Mouse (Mus musculus): ENCODE results near the gene St3gal3. TPM values are rescaled to one million over a fixed set of nuclear protein-coding genes. Genes with fewer than 3 reads are reported as not detected.

Gene St3gal3
- polyA plus RNA-seq, 1 experiment from 2014 or later, result 2.5 TPM

- Histone ChIP-seq H3K4me3 (ENCODE audit: low read depth, low read length) (no peak overlapping the region), H3K4me2 (ENCODE audit: low read depth, low read length) (no peak overlapping the region), H3K27ac (ENCODE audit: low read length) (no peak overlapping the region), H3K4me1 (ENCODE audit: control insufficient read depth, low read depth, low read length) (peaks cover 3% of the 10 kb centered on the region; the same call in 1 of the 2 replicates), H3K36me3 (ENCODE audit: control insufficient read depth, insufficient read depth) (no peaks in the 10 kb centered on the region), H3K9ac (ENCODE audit: low read depth, low read length) (no peak overlapping the region), H3K27me3 (ENCODE audit: control insufficient read depth, insufficient read depth, low read depth, low read length) (no peaks in the 10 kb centered on the region), H3K9me3 (replicated peaks; ENCODE audit: control insufficient read depth, low read length) (no peaks in the 10 kb centered on the region)
- 57% methylated on average over 8 of the region's 8 CpGs for WGBS (ENCODE audit: insufficient replicate concordance)
- no peak for ATAC-seq (ENCODE audit: low read depth)
Observed at GRCm38 (mm10) chr4:118043331-118044002, 91.2 kb downstream of the St3gal3 start.

- Histone ChIP-seq H3K27ac (ENCODE audit: low read length) (no peak overlapping the region), H3K4me1 (ENCODE audit: control insufficient read depth, low read depth, low read length) (peaks cover 3% of the 10 kb centered on the region; the same call in 1 of the 2 replicates), H3K9me3 (replicated peaks; ENCODE audit: control insufficient read depth, low read length) (no peaks in the 10 kb centered on the region), H3K9ac (ENCODE audit: low read depth, low read length) (no peak overlapping the region), H3K36me3 (ENCODE audit: control insufficient read depth, insufficient read depth) (no peaks in the 10 kb centered on the region), H3K4me2 (ENCODE audit: low read depth, low read length) (no peak overlapping the region), H3K4me3 (ENCODE audit: low read depth, low read length) (no peak overlapping the region), H3K27me3 (ENCODE audit: control insufficient read depth, insufficient read depth, low read depth, low read length) (no peaks in the 10 kb centered on the region)
- no peak for ATAC-seq (ENCODE audit: low read depth)
- whole genome bisulfite sequencing (ENCODE audit: insufficient replicate concordance), result 62% methylated on average over 7 of the region's 7 CpGs
Observed at GRCm38 (mm10) chr4:118042671-118043320, 91.9 kb downstream of the St3gal3 start.

- WGBS (ENCODE audit: insufficient replicate concordance), result 71% methylated on average over 9 of the region's 9 CpGs
- no peaks in the 10 kb centered on the region for H3K9me3 ChIP-seq (replicated peaks; ENCODE audit: control insufficient read depth, low read length)
- no peaks in the 10 kb centered on the region for H3K27me3 ChIP-seq (ENCODE audit: control insufficient read depth, insufficient read depth, low read depth, low read length)
- H3K4me3 ChIP-seq (ENCODE audit: low read depth, low read length), result no peak overlapping the region
- no peaks in the 10 kb centered on the region for H3K36me3 ChIP-seq (ENCODE audit: control insufficient read depth, insufficient read depth)
- no peak for ATAC-seq (ENCODE audit: low read depth)
- peaks cover 3% of the 10 kb centered on the region; the same call in 1 of the 2 replicates for H3K4me1 ChIP-seq (ENCODE audit: control insufficient read depth, low read depth, low read length)
- H3K9ac ChIP-seq (ENCODE audit: low read depth, low read length), result no peak overlapping the region
- no peak overlapping the region for H3K4me2 ChIP-seq (ENCODE audit: low read depth, low read length)
- no peak overlapping the region for H3K27ac ChIP-seq (ENCODE audit: low read length)
Observed at GRCm38 (mm10) chr4:118041145-118041544, 93.6 kb downstream of the St3gal3 start.

- Histone ChIP-seq H3K4me3 (ENCODE audit: low read depth, low read length) (no peak overlapping the region), H3K4me1 (ENCODE audit: control insufficient read depth, low read depth, low read length) (peaks cover 3% of the 10 kb centered on the region; the same call in 1 of the 2 replicates), H3K36me3 (ENCODE audit: control insufficient read depth, insufficient read depth) (no peaks in the 10 kb centered on the region), H3K9me3 (replicated peaks; ENCODE audit: control insufficient read depth, low read length) (no peaks in the 10 kb centered on the region), H3K4me2 (ENCODE audit: low read depth, low read length) (no peak overlapping the region), H3K27me3 (ENCODE audit: control insufficient read depth, insufficient read depth, low read depth, low read length) (no peaks in the 10 kb centered on the region), H3K27ac (ENCODE audit: low read length) (no peak overlapping the region), H3K9ac (ENCODE audit: low read depth, low read length) (no peak overlapping the region)
- 65% methylated on average over 4 of the region's 4 CpGs for WGBS (ENCODE audit: insufficient replicate concordance)
- ATAC-seq (ENCODE audit: low read depth), result no peak
Observed at GRCm38 (mm10) chr4:118040650-118041049, 94.1 kb downstream of the St3gal3 start.

- H3K27ac ChIP-seq (ENCODE audit: low read length), result no peak overlapping the region
- H3K4me1 ChIP-seq (ENCODE audit: control insufficient read depth, low read depth, low read length), result peaks cover 3% of the 10 kb centered on the region; the same call in 1 of the 2 replicates
- no peaks in the 10 kb centered on the region for H3K36me3 ChIP-seq (ENCODE audit: control insufficient read depth, insufficient read depth)
- no peak overlapping the region for H3K9ac ChIP-seq (ENCODE audit: low read depth, low read length)
- no peaks in the 10 kb centered on the region for H3K27me3 ChIP-seq (ENCODE audit: control insufficient read depth, insufficient read depth, low read depth, low read length)
- H3K4me3 ChIP-seq (ENCODE audit: low read depth, low read length), result no peak overlapping the region
- no peak overlapping the region for H3K4me2 ChIP-seq (ENCODE audit: low read depth, low read length)
- no peaks in the 10 kb centered on the region for H3K9me3 ChIP-seq (replicated peaks; ENCODE audit: control insufficient read depth, low read length)
- WGBS (ENCODE audit: insufficient replicate concordance), result 84% methylated on average over 5 of the region's 5 CpGs
- no peak for ATAC-seq (ENCODE audit: low read depth)
Observed at GRCm38 (mm10) chr4:118039964-118040363, 94.8 kb downstream of the St3gal3 start.

GRCm38 (mm10) chr4:118038023-118038422, 96.7 kb downstream of the St3gal3 start:
- no peak overlapping the region for H3K4me2 ChIP-seq (ENCODE audit: low read depth, low read length)
- no peaks in the 10 kb centered on the region for H3K9me3 ChIP-seq (replicated peaks; ENCODE audit: control insufficient read depth, low read length)
- H3K36me3 ChIP-seq (ENCODE audit: control insufficient read depth, insufficient read depth), result no peaks in the 10 kb centered on the region
- no peak overlapping the region for H3K27ac ChIP-seq (ENCODE audit: low read length)
- WGBS (ENCODE audit: insufficient replicate concordance), result 70% methylated on average over 1 of the region's 1 CpGs
- H3K9ac ChIP-seq (ENCODE audit: low read depth, low read length), result no peak overlapping the region
- H3K4me1 ChIP-seq (ENCODE audit: control insufficient read depth, low read depth, low read length), result no peaks in the 10 kb centered on the region
- H3K27me3 ChIP-seq (ENCODE audit: control insufficient read depth, insufficient read depth, low read depth, low read length), result no peaks in the 10 kb centered on the region
- no peak for ATAC-seq (ENCODE audit: low read depth)
- H3K4me3 ChIP-seq (ENCODE audit: low read depth, low read length), result no peak overlapping the region

GRCm38 (mm10) chr4:118037406-118037805, 97.3 kb downstream of the St3gal3 start:
- no peak overlapping the region for H3K4me3 ChIP-seq (ENCODE audit: low read depth, low read length)
- no peaks in the 10 kb centered on the region for H3K27me3 ChIP-seq (ENCODE audit: control insufficient read depth, insufficient read depth, low read depth, low read length)
- 73% methylated on average over 5 of the region's 5 CpGs for WGBS (ENCODE audit: insufficient replicate concordance)
- no peak overlapping the region for H3K9ac ChIP-seq (ENCODE audit: low read depth, low read length)
- no peaks in the 10 kb centered on the region for H3K4me1 ChIP-seq (ENCODE audit: control insufficient read depth, low read depth, low read length)
- H3K9me3 ChIP-seq (replicated peaks; ENCODE audit: control insufficient read depth, low read length), result no peaks in the 10 kb centered on the region
- H3K36me3 ChIP-seq (ENCODE audit: control insufficient read depth, insufficient read depth), result no peaks in the 10 kb centered on the region
- no peak overlapping the region for H3K4me2 ChIP-seq (ENCODE audit: low read depth, low read length)
- no peak for ATAC-seq (ENCODE audit: low read depth)
- no peak overlapping the region for H3K27ac ChIP-seq (ENCODE audit: low read length)

- Histone ChIP-seq H3K4me2 (ENCODE audit: low read depth, low read length) (no peak overlapping the region), H3K9ac (ENCODE audit: low read depth, low read length) (no peak overlapping the region), H3K4me3 (ENCODE audit: low read depth, low read length) (no peak overlapping the region), H3K9me3 (replicated peaks; ENCODE audit: control insufficient read depth, low read length) (no peaks in the 10 kb centered on the region), H3K27ac (ENCODE audit: low read length) (no peak overlapping the region), H3K36me3 (ENCODE audit: control insufficient read depth, insufficient read depth) (no peaks in the 10 kb centered on the region), H3K4me1 (ENCODE audit: control insufficient read depth, low read depth, low read length) (no peaks in the 10 kb centered on the region), H3K27me3 (ENCODE audit: control insufficient read depth, insufficient read depth, low read depth, low read length) (no peaks in the 10 kb centered on the region)
- ATAC-seq (ENCODE audit: low read depth), result no peak
- 86% methylated on average over 4 of the region's 4 CpGs for WGBS (ENCODE audit: insufficient replicate concordance)
Observed at GRCm38 (mm10) chr4:118036531-118036930, 98.2 kb downstream of the St3gal3 start.

- Histone ChIP-seq H3K4me2 (ENCODE audit: low read depth, low read length) (no peak overlapping the region), H3K27me3 (ENCODE audit: control insufficient read depth, insufficient read depth, low read depth, low read length) (no peaks in the 10 kb centered on the region), H3K9ac (ENCODE audit: low read depth, low read length) (no peak overlapping the region), H3K9me3 (replicated peaks; ENCODE audit: control insufficient read depth, low read length) (no peaks in the 10 kb centered on the region), H3K4me3 (ENCODE audit: low read depth, low read length) (no peak overlapping the region), H3K4me1 (ENCODE audit: control insufficient read depth, low read depth, low read length) (no peaks in the 10 kb centered on the region), H3K36me3 (ENCODE audit: control insufficient read depth, insufficient read depth) (no peaks in the 10 kb centered on the region), H3K27ac (ENCODE audit: low read length) (no peak overlapping the region)
- ATAC-seq (ENCODE audit: low read depth), result no peak
- WGBS (ENCODE audit: insufficient replicate concordance), result 69% methylated on average over 2 of the region's 2 CpGs
Observed at GRCm38 (mm10) chr4:118035090-118035489, 99.6 kb downstream of the St3gal3 start.
